Mouse (Mus musculus) CH12.LX (cell line): ENCODE data around the gene Rlbp1.

Source experiments
- CHD2 ChIP-seq: IDR thresholded peaks from 2 replicates; pipeline ENCODE4 v1.6.1; 2011; ENCODE audit warnings: low read length, improper control_type of control experiment
- NRF1 ChIP-seq: IDR thresholded peaks from 2 replicates; pipeline ENCODE4 v1.6.1; 2014; ENCODE audit warnings: low read depth, mild to moderate bottlenecking, inconsistent platforms, low read length, improper control_type of control experiment, moderate library complexity

GRCm38 (mm10) chr7:79425804-79426203 is 39.0 kb upstream of the Rlbp1 start:
- TF ChIP-seq NRF1, result no peak
- TF ChIP-seq CHD2, result no peak
